Mouse (Mus musculus): Measurements from ENCODE around the gene Galnt16. TPM values are rescaled to one million over a fixed set of nuclear protein-coding genes. Genes with fewer than 3 reads are reported as not detected.

Gene Galnt16
- polyA plus RNA-seq, 1 experiment from 2014 or later: 14.0 TPM

GRCm38 (mm10) chr12:80569561-80569960 lies 51.5 kb downstream of the Galnt16 start:
- Histone ChIP-seq H3K27ac (ENCODE audit: low read depth, low read length) (no peak overlapping the region), H3K4me1 (ENCODE audit: control insufficient read depth, insufficient read depth, low read length) (peaks cover 6% of the 10 kb centered on the region), H3K36me3 (ENCODE audit: control insufficient read depth, insufficient read depth, low read length) (no peaks in the 10 kb centered on the region), H3K4me2 (no peak overlapping the region), H3K9ac (ENCODE audit: low read length) (no peak overlapping the region), H3K27me3 (ENCODE audit: control insufficient read depth, insufficient read depth, low read length) (no peaks in the 10 kb centered on the region), H3K4me3 (ENCODE audit: low read depth, low read length) (no peak overlapping the region), H3K9me3 (ENCODE audit: control insufficient read depth, low read length) (no peaks in the 10 kb centered on the region)
- ATAC-seq (ENCODE audit: low FRiP score) (no peak), DNase-seq (ENCODE audit: low spot score, missing footprints) (no peak)
- 86% methylated on average over 2 of the region's 2 CpGs for WGBS

DNA sequence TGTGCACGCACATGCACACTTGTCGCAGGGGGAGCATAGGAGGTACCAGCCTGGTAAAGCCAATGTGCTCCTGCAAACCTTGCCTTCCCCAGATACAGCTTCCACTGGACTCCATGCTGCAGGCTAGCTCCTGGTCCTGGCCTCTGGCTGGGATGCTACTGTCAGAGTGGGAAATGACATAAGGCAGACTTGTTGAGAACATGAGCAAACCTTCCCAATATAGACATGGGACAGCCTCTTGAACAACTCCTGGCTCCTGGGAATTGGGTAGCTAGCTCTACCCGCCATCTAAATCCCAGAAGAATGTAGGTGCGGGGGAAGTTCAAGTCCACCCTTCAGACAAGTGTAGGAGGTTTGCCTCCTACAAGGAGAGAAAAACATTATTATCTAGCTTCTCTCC lies 56.2 kb downstream of the Galnt16 start:
- H3K4me3 ChIP-seq (ENCODE audit: low read depth, low read length): no peak overlapping the region
- H3K27me3 ChIP-seq (ENCODE audit: control insufficient read depth, insufficient read depth, low read length): no peaks in the 10 kb centered on the region
- H3K9me3 ChIP-seq (ENCODE audit: control insufficient read depth, low read length): no peaks in the 10 kb centered on the region
- no peaks in the 10 kb centered on the region for H3K36me3 ChIP-seq (ENCODE audit: control insufficient read depth, insufficient read depth, low read length)
- H3K9ac ChIP-seq (ENCODE audit: low read length): no peak overlapping the region
- H3K27ac ChIP-seq (ENCODE audit: low read depth, low read length): no peak overlapping the region
- 83% methylated on average over 4 of the region's 4 CpGs for WGBS
- H3K4me1 ChIP-seq (ENCODE audit: control insufficient read depth, insufficient read depth, low read length): no peaks in the 10 kb centered on the region; the same call in 1 of the 2 replicates
- no peak overlapping the region for H3K4me2 ChIP-seq
- DNase-seq (ENCODE audit: low spot score, missing footprints) (no peak), ATAC-seq (ENCODE audit: low FRiP score) (no peak)

DNA sequence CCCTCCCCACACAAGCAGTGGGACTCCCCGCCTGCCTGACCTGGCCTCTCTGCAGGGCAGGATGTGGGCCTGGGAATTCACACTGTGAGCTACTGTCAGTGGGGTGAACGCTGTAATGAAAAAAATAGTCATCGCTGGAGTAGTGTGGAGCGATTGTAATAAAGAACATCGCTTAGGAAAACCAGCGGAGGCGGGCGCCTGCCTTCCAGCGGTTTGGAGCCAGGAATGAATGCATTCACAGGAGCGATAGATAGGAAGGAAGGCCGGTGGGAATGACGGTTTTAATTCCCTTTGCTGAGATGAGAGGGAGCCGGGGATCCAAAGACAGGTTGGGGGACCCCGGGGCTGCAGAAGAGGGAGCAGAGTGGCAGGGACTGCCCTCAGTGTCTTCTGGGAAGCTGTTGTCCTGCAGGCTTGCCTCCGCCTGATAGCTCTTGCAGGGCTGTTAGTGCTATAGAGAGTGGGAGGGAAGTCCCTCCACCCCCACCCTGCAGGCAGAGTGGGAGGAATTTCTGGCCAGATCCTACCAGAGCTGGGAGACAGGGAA lies 56.8 kb downstream of the Galnt16 start:
- Histone ChIP-seq H3K4me1 (ENCODE audit: control insufficient read depth, insufficient read depth, low read length) (no peaks in the 10 kb centered on the region; the same call in 1 of the 2 replicates), H3K27ac (ENCODE audit: low read depth, low read length) (no peak overlapping the region), H3K9me3 (ENCODE audit: control insufficient read depth, low read length) (no peaks in the 10 kb centered on the region), H3K27me3 (ENCODE audit: control insufficient read depth, insufficient read depth, low read length) (no peaks in the 10 kb centered on the region), H3K9ac (ENCODE audit: low read length) (no peak overlapping the region), H3K4me3 (ENCODE audit: low read depth, low read length) (no peak overlapping the region), H3K4me2 (no peak overlapping the region), H3K36me3 (ENCODE audit: control insufficient read depth, insufficient read depth, low read length) (no peaks in the 10 kb centered on the region)
- ATAC-seq (ENCODE audit: low FRiP score) (no peak), DNase-seq (ENCODE audit: low spot score, missing footprints) (no peak)
- 34% methylated on average over 15 of the region's 15 CpGs for WGBS

DNA sequence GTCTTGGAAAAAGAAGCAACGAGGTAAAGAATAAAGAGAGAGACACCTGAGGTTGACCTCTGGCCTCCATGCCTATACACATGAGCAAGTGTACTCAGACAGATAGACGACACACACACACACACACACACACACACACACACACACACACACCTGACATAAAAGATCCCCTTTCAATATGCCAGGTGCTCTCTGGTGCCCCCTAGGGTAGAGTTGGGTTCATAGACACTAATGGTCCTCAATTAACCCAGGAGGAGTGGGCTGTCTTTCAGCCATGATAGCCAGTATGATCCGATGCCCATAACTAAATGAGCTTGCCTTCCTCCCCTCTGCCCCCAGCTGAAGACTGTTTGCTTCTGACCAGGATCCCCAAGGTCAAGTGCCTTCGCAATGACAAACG lies 59.0 kb downstream of the Galnt16 start:
- Histone ChIP-seq H3K9ac (ENCODE audit: low read length) (no peak overlapping the region), H3K27ac (ENCODE audit: low read depth, low read length) (no peak overlapping the region), H3K36me3 (ENCODE audit: control insufficient read depth, insufficient read depth, low read length) (peaks cover 3% of the 10 kb centered on the region; the same call in 1 of the 2 replicates), H3K4me1 (ENCODE audit: control insufficient read depth, insufficient read depth, low read length) (no peaks in the 10 kb centered on the region; the same call in 1 of the 2 replicates), H3K4me2 (no peak overlapping the region), H3K27me3 (ENCODE audit: control insufficient read depth, insufficient read depth, low read length) (no peaks in the 10 kb centered on the region), H3K9me3 (ENCODE audit: control insufficient read depth, low read length) (no peaks in the 10 kb centered on the region), H3K4me3 (ENCODE audit: low read depth, low read length) (no peak overlapping the region)
- ATAC-seq (ENCODE audit: low FRiP score) (0 out of 2 replicates have a peak, but pooled peaks have one; percentile 19), DNase-seq (ENCODE audit: low spot score, missing footprints) (peak; percentile 86)
- 86% methylated on average over 5 of the region's 5 CpGs for WGBS

DNA sequence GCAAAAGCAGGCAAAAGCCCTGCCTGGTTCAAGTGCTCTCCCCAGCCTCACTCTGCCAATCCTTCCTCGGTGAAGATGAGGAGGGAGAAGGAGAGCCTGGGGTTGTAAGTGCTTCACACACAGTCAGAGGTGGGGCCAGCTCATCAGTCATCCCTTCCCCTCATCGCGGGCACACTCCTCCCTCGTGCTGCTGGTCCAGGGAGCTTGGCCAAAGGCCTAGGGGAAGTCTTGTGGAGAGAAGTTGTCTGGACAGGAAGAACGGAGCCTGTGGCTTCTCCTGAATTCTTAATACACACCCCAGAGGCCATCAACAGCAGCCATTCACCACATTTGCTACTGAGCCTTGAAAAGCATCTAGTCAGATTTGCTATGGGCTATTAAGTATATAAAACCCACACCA lies 63.3 kb downstream of the Galnt16 start:
- no peak overlapping the region for H3K4me3 ChIP-seq (ENCODE audit: low read depth, low read length)
- DNase-seq (ENCODE audit: low spot score, missing footprints) (no peak), ATAC-seq (ENCODE audit: low FRiP score) (no peak)
- H3K4me1 ChIP-seq (ENCODE audit: control insufficient read depth, insufficient read depth, low read length): no peaks in the 10 kb centered on the region
- WGBS: 87% methylated on average over 5 of the region's 5 CpGs
- H3K9me3 ChIP-seq (ENCODE audit: control insufficient read depth, low read length): no peaks in the 10 kb centered on the region
- no peak overlapping the region for H3K4me2 ChIP-seq
- no peak overlapping the region for H3K27ac ChIP-seq (ENCODE audit: low read depth, low read length)
- H3K9ac ChIP-seq (ENCODE audit: low read length): no peak overlapping the region
- H3K36me3 ChIP-seq (ENCODE audit: control insufficient read depth, insufficient read depth, low read length): peaks cover 3% of the 10 kb centered on the region; the same call in 1 of the 2 replicates
- H3K27me3 ChIP-seq (ENCODE audit: control insufficient read depth, insufficient read depth, low read length): no peaks in the 10 kb centered on the region

- Histone ChIP-seq H3K27me3 (ENCODE audit: control insufficient read depth, insufficient read depth, low read length) (no peaks in the 10 kb centered on the region), H3K27ac (ENCODE audit: low read depth, low read length) (no peak overlapping the region), H3K9me3 (ENCODE audit: control insufficient read depth, low read length) (no peaks in the 10 kb centered on the region), H3K36me3 (ENCODE audit: control insufficient read depth, insufficient read depth, low read length) (peaks cover 3% of the 10 kb centered on the region), H3K4me2 (no peak overlapping the region), H3K4me3 (ENCODE audit: low read depth, low read length) (no peak overlapping the region), H3K9ac (ENCODE audit: low read length) (no peak overlapping the region), H3K4me1 (ENCODE audit: control insufficient read depth, insufficient read depth, low read length) (no peaks in the 10 kb centered on the region)
- ATAC-seq (ENCODE audit: low FRiP score) (no peak), DNase-seq (ENCODE audit: low spot score, missing footprints) (no peak)
- 36% methylated on average over 2 of the region's 2 CpGs for WGBS
Observed at GRCm38 (mm10) chr12:80584973-80585372, 66.9 kb downstream of the Galnt16 start.

DNA sequence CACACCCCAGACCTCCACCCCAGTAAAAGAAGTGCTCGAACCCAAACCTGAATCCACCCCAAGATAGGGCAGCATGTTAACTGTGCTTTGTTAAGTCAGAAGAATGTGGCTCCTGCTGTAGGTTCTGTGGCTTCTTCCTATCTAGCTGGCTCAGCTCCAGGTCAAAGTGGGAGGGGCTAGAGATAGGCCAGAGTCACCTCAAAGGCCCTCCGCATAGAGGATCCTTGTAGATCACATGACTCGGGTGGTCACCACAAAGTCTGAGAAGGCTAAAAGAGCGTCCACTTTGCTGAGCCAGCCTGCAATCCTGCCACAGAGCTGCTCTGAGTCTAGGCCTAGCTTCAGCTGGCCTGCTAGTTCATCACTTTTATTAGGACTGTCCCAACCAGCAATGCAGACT lies 76.1 kb downstream of the Galnt16 start:
- Histone ChIP-seq H3K4me3 (ENCODE audit: low read depth, low read length) (no peak overlapping the region), H3K9me3 (ENCODE audit: control insufficient read depth, low read length) (no peaks in the 10 kb centered on the region), H3K27ac (ENCODE audit: low read depth, low read length) (no peak overlapping the region), H3K4me1 (ENCODE audit: control insufficient read depth, insufficient read depth, low read length) (no peaks in the 10 kb centered on the region), H3K36me3 (ENCODE audit: control insufficient read depth, insufficient read depth, low read length) (no peaks in the 10 kb centered on the region; the same call in none of the 2 replicates), H3K9ac (ENCODE audit: low read length) (no peak overlapping the region), H3K4me2 (no peak overlapping the region), H3K27me3 (ENCODE audit: control insufficient read depth, insufficient read depth, low read length) (no peaks in the 10 kb centered on the region)
- WGBS: 90% methylated on average over 4 of the region's 4 CpGs
- no peak for DNase-seq (ENCODE audit: low spot score, missing footprints)
- ATAC-seq (ENCODE audit: low FRiP score): no peak

DNA sequence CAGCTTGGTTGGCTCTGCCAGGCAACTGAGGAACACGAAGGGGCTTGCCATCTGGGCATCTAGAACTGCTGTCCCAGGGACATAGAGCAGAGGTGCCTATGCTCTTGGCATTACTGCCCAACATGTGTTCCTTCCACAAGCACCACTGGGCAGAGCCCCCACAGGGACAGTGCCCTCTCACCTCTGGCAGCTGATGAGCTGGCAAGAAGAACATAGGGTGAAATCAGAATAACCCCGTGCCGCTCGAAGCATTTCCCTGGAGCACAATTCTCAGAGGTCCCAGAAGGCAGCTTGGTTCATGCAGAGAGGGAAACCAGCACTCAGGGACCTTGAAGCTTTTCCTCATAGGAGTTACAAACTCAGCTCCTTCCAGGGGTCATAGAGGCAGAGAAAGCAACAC lies 76.7 kb downstream of the Galnt16 start:
- ATAC-seq (ENCODE audit: low FRiP score) (no peak), DNase-seq (ENCODE audit: low spot score, missing footprints) (no peak)
- Histone ChIP-seq H3K36me3 (ENCODE audit: control insufficient read depth, insufficient read depth, low read length) (no peaks in the 10 kb centered on the region; the same call in none of the 2 replicates), H3K4me1 (ENCODE audit: control insufficient read depth, insufficient read depth, low read length) (no peaks in the 10 kb centered on the region), H3K27ac (ENCODE audit: low read depth, low read length) (no peak overlapping the region), H3K4me2 (no peak overlapping the region), H3K9ac (ENCODE audit: low read length) (no peak overlapping the region), H3K4me3 (ENCODE audit: low read depth, low read length) (no peak overlapping the region), H3K9me3 (ENCODE audit: control insufficient read depth, low read length) (no peaks in the 10 kb centered on the region), H3K27me3 (ENCODE audit: control insufficient read depth, insufficient read depth, low read length) (no peaks in the 10 kb centered on the region)
- 98% methylated on average over 4 of the region's 4 CpGs for WGBS

GRCm38 (mm10) chr12:80595566-80595965 lies 77.5 kb downstream of the Galnt16 start:
- Histone ChIP-seq H3K4me1 (ENCODE audit: control insufficient read depth, insufficient read depth, low read length) (no peaks in the 10 kb centered on the region), H3K4me3 (ENCODE audit: low read depth, low read length) (no peak overlapping the region), H3K9ac (ENCODE audit: low read length) (no peak overlapping the region), H3K27me3 (ENCODE audit: control insufficient read depth, insufficient read depth, low read length) (no peaks in the 10 kb centered on the region), H3K4me2 (no peak overlapping the region), H3K9me3 (ENCODE audit: control insufficient read depth, low read length) (no peaks in the 10 kb centered on the region), H3K27ac (ENCODE audit: low read depth, low read length) (no peak overlapping the region), H3K36me3 (ENCODE audit: control insufficient read depth, insufficient read depth, low read length) (no peaks in the 10 kb centered on the region; the same call in 1 of the 2 replicates)
- no peak for ATAC-seq (ENCODE audit: low FRiP score)
- no peak for DNase-seq (ENCODE audit: low spot score, missing footprints)
- 95% methylated on average over 4 of the region's 4 CpGs for WGBS
